Mouse (Mus musculus): ENCODE results near the gene Pxn.
"Not testable (repeated sequence)": the region's sequence is repeated elsewhere in the genome, so short reads cannot be mapped to it uniquely, and the experiment has no call there.

Pxn gene

GRCm38 (mm10) chr5:115550482-115551005 lies 44.1 kb downstream of the Pxn start:
- no peak for DNase-seq (ENCODE audit: low read depth, low spot score)

DNA sequence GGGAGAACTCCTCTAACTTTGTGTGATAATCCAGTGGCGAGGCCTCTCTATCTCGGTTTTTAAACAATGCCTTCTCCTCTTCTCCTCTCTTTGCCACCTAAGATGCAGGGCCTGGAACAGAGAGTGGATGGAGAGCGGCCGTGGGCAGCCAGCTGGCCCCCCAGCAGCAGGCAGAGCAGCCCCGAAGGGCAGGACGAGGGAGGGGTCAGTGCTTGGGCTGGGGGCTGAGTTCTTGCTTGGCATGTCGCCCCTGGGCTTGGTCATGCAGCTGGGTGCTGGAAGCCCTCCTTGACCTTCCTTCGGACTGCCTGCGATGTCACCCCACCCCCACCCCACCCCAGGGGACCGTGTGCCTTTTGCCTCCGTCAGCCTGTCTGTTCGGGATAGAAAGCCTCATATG lies 44.9 kb downstream of the Pxn start:
- DNase-seq (ENCODE audit: low read depth, low spot score): no peak

GRCm38 (mm10) chr5:115551799-115552198 lies 45.3 kb downstream of the Pxn start:
- DNase-seq (ENCODE audit: low read depth, low spot score): no peak

DNA sequence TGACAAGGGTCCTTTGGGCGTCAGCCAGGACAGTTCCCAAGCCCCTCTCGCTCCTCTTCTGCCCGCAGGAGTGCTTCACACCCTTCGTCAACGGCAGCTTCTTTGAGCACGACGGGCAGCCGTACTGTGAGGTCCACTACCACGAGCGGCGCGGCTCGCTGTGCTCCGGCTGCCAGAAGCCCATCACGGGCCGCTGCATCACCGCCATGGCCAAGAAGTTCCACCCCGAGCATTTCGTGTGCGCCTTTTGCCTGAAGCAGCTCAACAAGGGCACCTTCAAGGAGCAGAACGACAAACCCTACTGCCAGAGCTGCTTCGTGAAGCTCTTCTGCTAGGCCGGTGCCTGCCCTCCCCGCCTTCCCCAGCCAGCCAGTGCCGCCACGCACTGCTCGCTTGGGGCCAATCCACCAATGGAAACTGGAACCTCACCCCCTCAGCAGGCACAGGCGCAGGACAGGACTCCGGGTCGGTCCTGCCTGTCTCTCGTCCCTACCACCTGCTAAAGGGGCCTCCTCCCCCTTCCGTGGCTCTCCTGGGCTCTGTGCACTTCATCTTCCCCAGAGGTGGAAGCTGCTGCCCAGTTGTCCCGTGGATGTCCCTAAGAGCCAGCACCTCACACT lies 47.4 kb downstream of the Pxn start:
- no peak for DNase-seq (ENCODE audit: low read depth, low spot score)

- DNase-seq (ENCODE audit: low read depth, low spot score): no peak
Measured at GRCm38 (mm10) chr5:115554536-115555291, 48.2 kb downstream of the Pxn start.

GRCm38 (mm10) chr5:115556217-115556616 lies 49.7 kb downstream of the Pxn start:
- DNase-seq (ENCODE audit: low read depth, low spot score): peak; percentile 72

- no peak for DNase-seq (ENCODE audit: low read depth, low spot score)
Measured at GRCm38 (mm10) chr5:115558182-115558794, 51.8 kb downstream of the Pxn start.

DNA sequence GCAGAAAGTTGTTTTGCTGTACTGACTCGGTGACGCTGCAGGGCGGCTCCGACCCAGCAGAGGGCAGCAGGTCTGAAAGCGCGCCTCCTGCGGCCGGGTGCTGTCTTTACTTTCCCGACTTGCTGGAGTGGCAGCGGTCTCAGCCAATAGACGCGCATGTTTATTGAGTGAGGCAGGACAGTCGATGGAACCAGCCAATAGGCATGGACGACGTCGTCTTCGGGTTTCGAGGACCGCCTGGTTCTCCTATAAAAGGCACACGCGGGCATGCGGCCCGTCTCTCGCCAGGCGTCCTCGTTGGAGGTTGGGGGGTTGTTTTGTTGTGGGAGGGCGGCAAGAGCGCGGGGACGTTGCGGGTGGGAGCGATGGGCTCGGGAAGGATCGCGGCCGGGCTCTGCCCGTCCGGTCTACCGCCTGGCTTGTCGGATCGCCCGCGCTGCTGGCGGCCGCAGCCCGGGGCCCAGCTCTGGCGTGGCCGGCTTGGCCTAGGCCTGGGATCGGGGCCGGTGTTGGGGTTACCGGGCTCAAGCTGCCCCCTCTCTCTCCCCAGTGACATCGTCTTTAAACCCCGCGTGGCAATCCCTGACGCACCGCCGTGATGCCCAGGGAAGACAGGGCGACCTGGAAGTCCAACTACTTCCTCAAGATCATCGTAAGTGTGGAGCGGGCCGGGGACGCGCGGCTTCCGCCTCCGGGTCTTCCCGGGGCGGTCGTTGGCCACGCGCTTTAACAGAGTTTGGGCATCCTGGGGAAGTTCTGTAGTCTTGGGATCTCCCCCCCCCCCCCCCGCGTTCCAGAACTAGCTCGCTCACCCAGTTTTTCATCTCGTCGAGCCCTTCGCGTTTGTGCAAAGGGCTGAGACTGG lies 53.0 kb downstream of the Pxn start, which contains the start of gene Rplp0:
Gene Rplp0, plus strand, starts transcription at position 231 of the 865 bp plus-strand sequence.
- DNase-seq (ENCODE audit: low read depth, low spot score): peak; percentile 99

DNA sequence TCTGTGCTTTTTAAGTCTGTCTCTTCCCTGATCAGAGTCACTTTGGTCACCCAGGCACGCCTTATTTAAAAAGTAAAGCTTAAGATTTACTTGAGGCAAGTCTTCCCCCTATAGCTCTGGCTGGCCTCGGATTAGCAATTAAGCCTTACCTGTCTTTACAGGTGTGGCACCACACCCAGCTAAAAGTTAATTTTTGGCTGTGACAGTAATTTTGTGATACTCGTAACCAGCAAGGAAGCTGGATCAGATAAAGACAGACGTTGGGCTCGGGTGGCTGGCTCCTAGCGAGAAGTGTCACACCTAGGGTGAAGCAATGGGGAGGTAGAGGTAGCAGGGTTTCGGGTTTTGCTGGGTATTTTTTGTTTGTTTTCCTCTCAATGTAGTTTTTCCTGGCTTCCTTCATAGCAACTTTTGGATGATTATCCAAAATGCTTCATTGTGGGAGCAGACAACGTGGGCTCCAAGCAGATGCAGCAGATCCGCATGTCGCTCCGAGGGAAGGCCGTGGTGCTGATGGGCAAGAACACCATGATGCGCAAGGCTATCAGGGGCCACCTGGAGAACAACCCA lies 53.9 kb downstream of the Pxn start:
- DNase-seq (ENCODE audit: low read depth, low spot score): no peak

GRCm38 (mm10) chr5:115563771-115564585 lies 57.5 kb downstream of the Pxn start:
- DNase-seq (ENCODE audit: low read depth, low spot score): no peak

DNA sequence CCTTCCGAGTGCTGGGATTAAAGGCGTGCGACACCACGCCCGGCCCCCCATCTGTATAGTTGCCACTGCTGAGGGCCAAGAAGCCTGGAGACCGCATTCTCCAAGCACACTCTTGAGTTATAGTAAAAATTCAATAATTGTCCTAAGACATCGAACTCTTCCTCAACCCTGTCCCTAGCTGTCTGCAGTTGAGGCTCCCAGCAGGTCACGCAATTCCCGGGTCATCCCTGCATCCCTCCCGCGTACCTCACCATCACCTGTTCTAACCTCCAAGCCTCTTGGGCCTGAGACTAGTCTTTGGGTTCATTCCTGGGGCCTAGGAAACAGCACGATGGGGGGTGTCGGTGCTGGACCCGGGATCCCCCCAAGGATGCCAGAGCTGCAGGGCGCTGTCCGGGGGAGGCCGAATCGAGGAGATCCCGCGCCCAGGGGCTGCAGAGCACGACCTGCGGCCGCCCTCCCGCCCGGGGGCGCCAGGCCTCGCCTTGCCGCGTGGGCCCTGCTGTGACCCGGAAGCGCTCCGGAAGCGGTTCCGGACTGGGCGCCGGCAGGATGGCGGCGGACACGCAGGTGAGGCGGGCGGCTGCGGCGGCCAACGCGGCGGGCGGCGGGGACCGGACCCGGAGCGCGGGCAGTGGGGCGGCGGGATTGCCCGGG lies 58.4 kb downstream of the Pxn start, which contains the start of gene Gcn1l1:
Gene Gcn1l1, plus strand, starts transcription at position 518 of the 657 bp plus-strand sequence.
- no peak for DNase-seq (ENCODE audit: low read depth, low spot score)

DNA sequence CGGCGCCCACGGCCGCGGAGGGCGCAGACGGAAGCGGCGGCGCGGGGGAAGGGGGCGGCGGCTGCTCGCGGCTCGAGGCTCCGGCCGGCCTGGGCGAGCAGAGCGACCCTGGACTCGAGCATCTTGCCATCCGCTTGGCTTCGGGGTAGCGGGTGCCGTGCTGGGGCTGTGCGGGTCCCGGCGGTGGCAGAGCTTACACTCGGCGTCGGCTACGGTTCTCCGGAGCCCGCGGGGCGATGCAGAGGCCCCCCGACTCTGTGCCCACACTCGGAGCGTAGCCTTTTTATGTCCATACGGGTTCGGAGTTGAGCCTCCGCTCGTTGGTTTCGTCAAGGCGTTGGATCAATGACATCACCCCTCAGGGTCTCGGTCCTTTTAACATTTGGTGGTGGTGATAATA lies 58.9 kb downstream of the Pxn start:
- DNase-seq (ENCODE audit: low read depth, low spot score): no peak

DNA sequence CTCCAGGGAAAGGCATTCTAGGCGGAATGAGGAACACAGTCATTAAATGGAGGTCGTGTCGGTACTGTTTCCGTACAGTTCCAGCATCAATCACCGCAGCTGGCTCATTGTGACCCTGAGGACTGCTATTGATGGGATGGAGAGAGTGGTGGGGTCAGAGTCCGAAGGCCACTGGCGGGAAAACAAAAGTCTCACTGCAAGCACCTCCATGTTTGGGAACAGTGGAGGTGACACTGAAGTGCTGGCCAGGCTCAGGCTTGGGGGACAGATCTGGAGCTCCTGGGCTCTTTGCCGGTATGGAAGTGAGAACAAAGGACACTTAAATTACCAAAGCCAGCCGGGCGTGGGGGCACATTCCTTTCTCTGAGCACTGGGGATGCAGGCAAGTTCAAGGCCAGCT lies 62.2 kb downstream of the Pxn start:
- DNase-seq (ENCODE audit: low read depth, low spot score): no peak

- no peak for DNase-seq (ENCODE audit: low read depth, low spot score)
Measured at GRCm38 (mm10) chr5:115569308-115569707, 62.8 kb downstream of the Pxn start.

- DNase-seq (ENCODE audit: low read depth, low spot score): no peak
Measured at GRCm38 (mm10) chr5:115569721-115570120, 63.2 kb downstream of the Pxn start.

GRCm38 (mm10) chr5:115571086-115571485 lies 64.6 kb downstream of the Pxn start:
- DNase-seq (ENCODE audit: low read depth, low spot score): no peak

GRCm38 (mm10) chr5:115572679-115573535 lies 66.4 kb downstream of the Pxn start:
- DNase-seq (ENCODE audit: low read depth, low spot score): no peak

DNA sequence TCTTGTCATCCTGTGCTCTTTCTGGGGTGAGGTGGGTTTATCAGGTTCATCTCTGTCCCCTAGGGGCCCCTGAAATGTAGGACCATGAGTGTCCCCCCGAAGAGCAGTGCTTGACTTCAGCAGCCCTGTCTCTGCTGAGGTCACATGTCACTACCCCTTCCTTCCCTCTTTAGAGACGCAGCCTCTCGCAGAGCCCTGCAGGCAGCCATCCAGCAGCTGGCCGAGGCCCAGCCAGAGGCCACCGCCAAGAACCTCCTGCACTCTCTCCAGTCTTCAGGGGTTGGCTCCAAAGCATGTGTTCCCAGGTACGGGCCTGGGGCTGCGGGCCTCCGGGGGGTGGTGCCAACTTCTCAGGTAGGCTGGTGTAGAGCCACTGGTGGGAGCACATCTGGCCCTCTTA lies 68.5 kb downstream of the Pxn start:
- DNase-seq (ENCODE audit: low read depth, low spot score): no peak

- DNase-seq (ENCODE audit: low read depth, low spot score): not testable (repeated sequence)
Measured at GRCm38 (mm10) chr5:115577686-115578085, 71.2 kb downstream of the Pxn start.

All from c-Kit-negative CD71-positive TER-119-positive erythroid progenitor cells, embryonic 14.5 days (primary cell).